Mouse (Mus musculus) CH12.LX (cell line): ENCODE data around the gene Hipk3. TPM values are rescaled to one million over a fixed set of nuclear protein-coding genes. Genes with fewer than 3 reads are reported as not detected.

ENCODE experiments used
- DNase-seq: peaks from one replicate; pipeline ENCODE4 v3.0.0-alpha.2; 2013; ENCODE audit errors: extremely low read depth
- H3K27ac ChIP-seq: 2 replicates; pipeline ENCODE4 v1.5.1; 2012; ENCODE audit warnings: low read depth, mild to moderate bottlenecking, control low read depth, moderate library complexity; ENCODE audit not compliant: insufficient read depth
- H3K27me3 ChIP-seq: replicated peaks from 2 replicates; pipeline ENCODE3; 2012; ENCODE audit warnings: inconsistent platforms
- H3K36me3 ChIP-seq, 2 experiments: replicated peaks in 1 of 2; 2 replicates each; pipeline versions ENCODE3 to v1.6.1; 2012; ENCODE audit warnings: inconsistent platforms in 1 of 2, low read length in 1 of 2, mild to moderate bottlenecking in 1 of 2, mixed read lengths in 1 of 2, moderate library complexity in 1 of 2; ENCODE audit not compliant: control insufficient read depth in 1 of 2, insufficient read depth in 1 of 2
- H3K4me1 ChIP-seq, 2 experiments: 2 replicates each; pipeline ENCODE4 v1.6.1; 2012; ENCODE audit warnings: inconsistent platforms in 1 of 2, moderate library complexity in 1 of 2; ENCODE audit not compliant: insufficient read depth in 2 of 2, control insufficient read depth in 1 of 2
- H3K4me2 ChIP-seq: 2 replicates; pipeline ENCODE4 v1.6.1; 2012; ENCODE audit warnings: low read depth, mild to moderate bottlenecking, control low read depth; ENCODE audit not compliant: poor library complexity, insufficient read depth, severe bottlenecking
- H3K4me3 ChIP-seq, 3 experiments: fragments of 150-350 bp in 1 of 3; sonication (generic) in 1 of 3; replicated peaks in 1 of 3; 2 replicates each; pipeline versions ENCODE3 to v1.5.1; 2011 to 2012; ENCODE audit warnings: low read depth in 2 of 3, low read length in 2 of 3, mild to moderate bottlenecking in 2 of 3, moderate library complexity in 2 of 3, control low read depth in 1 of 3, improper control_type of control experiment in 1 of 3, inconsistent platforms in 1 of 3, mixed read lengths in 1 of 3; ENCODE audit not compliant: poor library complexity in 1 of 3
- H3K79me2 ChIP-seq: replicated peaks from 2 replicates; pipeline ENCODE4 v1.6.1; 2012; ENCODE audit warnings: mild to moderate bottlenecking, moderate library complexity; ENCODE audit not compliant: control insufficient read depth, poor library complexity, insufficient read depth, severe bottlenecking; ENCODE audit errors: extremely low read depth
- H3K9ac ChIP-seq: 2 replicates; pipeline ENCODE4 v1.6.1; 2012; ENCODE audit warnings: low read depth, mild to moderate bottlenecking, control low read depth, moderate library complexity; ENCODE audit not compliant: insufficient read depth
- H3K9me3 ChIP-seq: replicated peaks from 2 replicates; pipeline ENCODE3; 2012; ENCODE audit warnings: low read length, inconsistent platforms, mixed read lengths
- CTCF ChIP-seq, 2 experiments: IDR thresholded peaks in 1 of 2; conservative IDR thresholded peaks in 1 of 2; 2 replicates each; pipeline ENCODE4 v1.5.1; 2011 to 2012; ENCODE audit warnings: low read depth in 2 of 2, low read length in 2 of 2, improper control_type of control experiment in 1 of 2, inconsistent platforms in 1 of 2, mild to moderate bottlenecking in 1 of 2, moderate library complexity in 1 of 2
- ETS1 ChIP-seq: conservative IDR thresholded peaks from 2 replicates; pipeline ENCODE4 v1.6.1; 2012; ENCODE audit warnings: low read depth, mild to moderate bottlenecking, inconsistent platforms, low read length, improper control_type of control experiment, moderate library complexity
- GABPA ChIP-seq: IDR thresholded peaks from 2 replicates; pipeline ENCODE4 v1.6.1; 2012; ENCODE audit warnings: low read depth, low read length, improper control_type of control experiment, inconsistent platforms; ENCODE audit not compliant: insufficient replicate concordance
- HCFC1 ChIP-seq: IDR thresholded peaks from 2 replicates; pipeline ENCODE4 v1.6.1; 2012; ENCODE audit warnings: low read depth, mild to moderate bottlenecking, inconsistent platforms, low read length, improper control_type of control experiment
- MAFK ChIP-seq: IDR thresholded peaks from 2 replicates; pipeline ENCODE4 v1.6.1; 2011; ENCODE audit warnings: low read length, improper control_type of control experiment; ENCODE audit not compliant: insufficient replicate concordance
- MEF2A ChIP-seq: IDR thresholded peaks from 2 replicates; pipeline ENCODE4 v1.6.1; 2014; ENCODE audit warnings: low read depth, mild to moderate bottlenecking, inconsistent platforms, low read length, improper control_type of control experiment, borderline replicate concordance
- NRF1 ChIP-seq: IDR thresholded peaks from 2 replicates; pipeline ENCODE4 v1.6.1; 2014; ENCODE audit warnings: low read depth, mild to moderate bottlenecking, inconsistent platforms, low read length, improper control_type of control experiment, moderate library complexity
- RAD21 ChIP-seq: IDR thresholded peaks from 2 replicates; pipeline ENCODE4 v1.6.1; 2011; ENCODE audit warnings: low read depth, mild to moderate bottlenecking, low read length, improper control_type of control experiment, moderate library complexity
- RCOR1 ChIP-seq: conservative IDR thresholded peaks from 2 replicates; pipeline ENCODE4 v1.6.1; 2012; ENCODE audit warnings: low read depth, mild to moderate bottlenecking, inconsistent platforms, low read length, improper control_type of control experiment
- SIN3A ChIP-seq: IDR thresholded peaks from 2 replicates; pipeline ENCODE4 v1.6.1; 2012; ENCODE audit warnings: low read length, improper control_type of control experiment, inconsistent platforms
- SMC3 ChIP-seq: IDR thresholded peaks from 2 replicates; pipeline ENCODE4 v1.6.1; 2011; ENCODE audit warnings: low read depth, low read length, improper control_type of control experiment
- TCF12 ChIP-seq: IDR thresholded peaks from 2 replicates; pipeline ENCODE4 v1.6.1; 2014; ENCODE audit warnings: low read depth, mild to moderate bottlenecking, inconsistent platforms, low read length, improper control_type of control experiment
- UBTF ChIP-seq: IDR thresholded peaks from 2 replicates; pipeline ENCODE4 v1.6.1; 2012; ENCODE audit warnings: low read depth, mild to moderate bottlenecking, inconsistent platforms, low read length, improper control_type of control experiment, moderate library complexity
- USF1 ChIP-seq: IDR thresholded peaks from 2 replicates; pipeline ENCODE4 v1.6.1; 2014; ENCODE audit warnings: low read depth, mild to moderate bottlenecking, inconsistent platforms, low read length, improper control_type of control experiment
- ZKSCAN1 ChIP-seq: IDR thresholded peaks from 2 replicates; pipeline ENCODE4 v1.6.1; 2012; ENCODE audit warnings: low read depth, inconsistent platforms, low read length, improper control_type of control experiment, borderline replicate concordance
- ZNF384 ChIP-seq: IDR thresholded peaks from 2 replicates; pipeline ENCODE4 v1.6.1; 2012; ENCODE audit warnings: low read depth, low read length, improper control_type of control experiment, inconsistent platforms
- dilution Hi-C: fragments of 300-500 bp; cut with MboI; formaldehyde crosslinking; loops from 2 replicates; pipeline ENCODE4 v1.14.3; 2020; ENCODE audit warnings: low sequenced_read_pairs; ENCODE audit not compliant: extremely low pct_unique_long_range_greater_than_20kb, extremely low pct_ligation_motif_present
- in situ Hi-C: fragments of 300-500 bp; cut with MboI; formaldehyde crosslinking; loops from 3 replicates; pipeline ENCODE4 v1.14.3; 2019; ENCODE audit warnings: low sequenced_read_pairs, low pct_ligation_motif_present, low pct_unique_long_range_greater_than_20kb, mixed read lengths
- polyA plus RNA-seq: library from polyadenylated mRNA; unstranded; fragments of >175 nt; gene quantifications from 2 replicates; pipeline ENCODE4 v1.2.1, GENCODE M21; 2012; ENCODE audit warnings: low read depth; ENCODE audit not compliant: insufficient read length
- total RNA-seq, 2 experiments: library from RNA; depleted of rRNA; stranded (reverse); fragments of 300-350 nt in 1 of 2; fragments of >200 nt in 1 of 2; gene quantifications; 2 replicates each; pipeline ENCODE4 v1.2.3; 2012 to 2014

The Hipk3 gene
- total and polyA plus RNA-seq, 3 experiments: 14.8 to 19.5 (median 16.9) TPM

DNA sequence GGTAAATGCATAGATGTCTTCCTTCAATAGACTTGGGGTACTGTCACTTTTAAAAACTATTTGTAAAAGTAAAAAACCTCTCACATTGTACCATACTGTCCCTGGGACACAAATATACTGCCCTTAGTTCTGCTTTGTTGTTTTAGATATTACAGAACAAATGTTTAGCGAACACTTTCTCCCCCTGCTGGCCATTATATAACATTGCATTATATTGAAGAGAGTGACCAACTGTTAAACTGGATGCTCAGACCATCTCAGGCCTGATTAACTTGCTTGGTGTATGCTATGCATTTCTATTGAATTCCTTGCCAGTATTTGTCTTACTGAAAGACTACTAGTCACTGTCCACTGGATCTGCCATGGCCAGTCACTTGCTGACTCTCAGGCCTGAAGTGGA lies 72.0 kb downstream of the Hipk3 start:
- Histone ChIP-seq H3K36me3 (peaks cover 2 to 15% of the 10 kb centered on the region in 2 experiments), H3K9me3 (no peaks in the 10 kb centered on the region), H3K27me3 (no peaks in the 10 kb centered on the region), H3K4me2 (no peak overlapping the region), H3K79me2 (no peaks in the 10 kb centered on the region), H3K4me1 (no peaks in the 10 kb centered on the region), H3K27ac (no peak overlapping the region), H3K9ac (no peak overlapping the region), H3K4me3 (no peak overlapping the region)
- in situ Hi-C loops: no loop called here
- dilution Hi-C loops: no loop called here
- TF ChIP-seq CTCF (conservative IDR thresholded peaks at IDR 0.05 in 1 of 2, IDR thresholded peaks at IDR 0.05 in 1 of 2; ENCODE audit: low read depth in 2 of 2, low read length in 2 of 2) (peak; percentile 64 to 87), RAD21 (peak; percentile 85), SMC3 (peak; percentile 94), ZNF384 (no peak)
- DNase-seq: peak; percentile 54

DNA sequence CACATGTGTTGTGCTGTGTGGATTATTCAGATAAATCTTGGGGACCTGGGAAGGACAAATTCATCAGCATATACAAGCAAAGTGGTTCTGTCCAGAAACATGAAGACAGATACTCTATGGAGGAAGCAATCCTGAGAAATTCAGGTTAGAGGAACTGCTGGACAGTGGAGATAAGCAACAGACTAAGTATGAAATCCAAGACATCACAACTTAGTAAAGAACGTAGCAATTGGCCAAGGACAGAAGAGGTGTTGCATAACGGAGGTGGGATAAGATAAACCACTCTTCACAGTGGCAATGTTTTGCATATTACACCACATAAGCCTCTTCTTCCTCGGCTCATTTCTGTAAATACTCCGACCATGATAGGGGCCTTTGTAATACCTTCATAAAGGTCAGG lies 73.4 kb downstream of the Hipk3 start:
- Histone ChIP-seq H3K9ac (no peak overlapping the region), H3K4me3 (no peak overlapping the region), H3K79me2 (no peaks in the 10 kb centered on the region), H3K9me3 (no peaks in the 10 kb centered on the region), H3K36me3 (peaks cover 0 to 8% of the 10 kb centered on the region in 2 experiments), H3K4me1 (no peaks in the 10 kb centered on the region), H3K27me3 (no peaks in the 10 kb centered on the region), H3K4me2 (no peak overlapping the region), H3K27ac (no peak overlapping the region)
- in situ Hi-C loops: no loop called here
- no peak for DNase-seq
- dilution Hi-C loops: no loop called here
- no peak for TF ChIP-seq MEF2A
- no peak for TF ChIP-seq CTCF (conservative IDR thresholded peaks at IDR 0.05 in 1 of 2, IDR thresholded peaks at IDR 0.05 in 1 of 2; ENCODE audit: low read depth in 2 of 2, low read length in 2 of 2)
- TF ChIP-seq TCF12: no peak
- TF ChIP-seq ZNF384: no peak
- TF ChIP-seq SIN3A: no peak
- TF ChIP-seq NRF1: no peak

DNA sequence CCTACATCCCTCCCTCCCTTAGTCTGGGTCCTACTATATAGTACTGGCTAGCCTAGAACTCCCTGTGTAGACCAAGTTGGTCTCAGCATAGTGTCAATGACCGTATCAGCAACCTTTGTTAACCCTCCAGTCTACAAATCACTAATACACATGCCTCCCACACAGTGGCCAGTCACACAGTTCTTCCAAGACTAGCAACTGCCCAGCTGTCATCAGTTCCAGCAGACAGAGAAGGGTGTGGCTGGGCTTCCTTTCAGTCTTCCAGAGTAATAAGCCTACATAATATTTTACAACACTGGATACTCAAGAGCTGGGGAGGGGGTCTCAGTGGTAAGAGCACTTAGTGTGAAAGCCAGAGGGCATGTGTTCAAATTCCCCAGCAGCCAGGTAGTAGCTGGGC lies 74.2 kb downstream of the Hipk3 start:
- Histone ChIP-seq H3K36me3 (peaks cover 0 to 2% of the 10 kb centered on the region in 2 experiments), H3K4me3 (no peak overlapping the region), H3K27ac (no peak overlapping the region), H3K9ac (no peak overlapping the region), H3K4me2 (no peak overlapping the region), H3K79me2 (no peaks in the 10 kb centered on the region), H3K27me3 (no peaks in the 10 kb centered on the region), H3K4me1 (no peaks in the 10 kb centered on the region), H3K9me3 (no peaks in the 10 kb centered on the region)
- TF ChIP-seq RCOR1 (no peak), MEF2A (no peak), MAFK (no peak), HCFC1 (no peak), GABPA (no peak), RAD21 (no peak), ZNF384 (no peak), UBTF (no peak), SIN3A (no peak), ETS1 (no peak), CTCF (conservative IDR thresholded peaks at IDR 0.05 in 1 of 2, IDR thresholded peaks at IDR 0.05 in 1 of 2; ENCODE audit: low read depth in 2 of 2, low read length in 2 of 2) (no peak), TCF12 (no peak), USF1 (no peak), ZKSCAN1 (no peak), SMC3 (no peak)
- DNase-seq: no peak
- dilution Hi-C loops (no loop called here), in situ Hi-C loops (loop anchor here (10.0 kb wide), 1 partner anchor 285 kb away; no protein-coding TSS in a partner anchor)
